Mouse (Mus musculus) layer of hippocampus, adult 2 months (tissue): ENCODE results near the gene Hmcn2. TPM values are rescaled to one million over a fixed set of nuclear protein-coding genes. Genes with fewer than 3 reads are reported as not detected.

ENCODE experiments used
- DNase-seq, 2 experiments: peaks; one replicate each; pipeline ENCODE4 v3.0.0; 2022; ENCODE audit warnings: low spot score in 2 of 2
- H3K27ac ChIP-seq: fragments of 200-600 bp; 2 replicates; pipeline ENCODE4 v1.8.1; 2022
- H3K4me3 ChIP-seq: fragments of 200-600 bp; 2 replicates; pipeline ENCODE4 v1.8.1; 2022; ENCODE audit warnings: mild to moderate bottlenecking
- CTCF ChIP-seq: fragments of 200-600 bp; conservative IDR thresholded peaks from 2 replicates; pipeline ENCODE4 v1.8.1; 2022; ENCODE audit warnings: antibody characterized with exemption, mild to moderate bottlenecking, moderate library complexity
- total RNA-seq, 2 experiments: library from RNA; stranded (reverse); gene quantifications; 2 replicates each; pipeline ENCODE4 v1.2.3; 2021

Hmcn2 gene
- total RNA-seq, 2 experiments from 2014 or later: 0.32 to 0.51 TPM

- TF ChIP-seq CTCF: no peak
- H3K4me3 ChIP-seq: no peak overlapping the region
- peak in 1 of 2 experiments; percentile 23 for DNase-seq
- no peak overlapping the region for H3K27ac ChIP-seq
Observed at GRCm38 (mm10) chr2:31374415-31374814, 60.2 kb downstream of the Hmcn2 start.

- no peak for TF ChIP-seq CTCF
- no peak overlapping the region for H3K27ac ChIP-seq
- no peak for DNase-seq
- no peak overlapping the region for H3K4me3 ChIP-seq
Observed at GRCm38 (mm10) chr2:31376057-31376456, 61.8 kb downstream of the Hmcn2 start.

GRCm38 (mm10) chr2:31377481-31377880 is 63.3 kb downstream of the Hmcn2 start:
- H3K27ac ChIP-seq: no peak overlapping the region
- H3K4me3 ChIP-seq: no peak overlapping the region
- no peak for DNase-seq
- TF ChIP-seq CTCF: no peak

GRCm38 (mm10) chr2:31381292-31381846 is 67.2 kb downstream of the Hmcn2 start:
- no peak overlapping the region for H3K4me3 ChIP-seq
- no peak overlapping the region for H3K27ac ChIP-seq
- TF ChIP-seq CTCF: peak; percentile 97
- peak; percentile 44 to 66 for DNase-seq

- DNase-seq: peak; percentile 15 to 72
- peak; percentile 88 for TF ChIP-seq CTCF
- Histone ChIP-seq H3K4me3 (no peak overlapping the region), H3K27ac (no peak overlapping the region)
Observed at GRCm38 (mm10) chr2:31382952-31383351, 68.7 kb downstream of the Hmcn2 start.

- no peak overlapping the region for H3K27ac ChIP-seq
- no peak overlapping the region for H3K4me3 ChIP-seq
- DNase-seq: no peak
- no peak for TF ChIP-seq CTCF
Observed at GRCm38 (mm10) chr2:31416968-31417367, 102.8 kb downstream of the Hmcn2 start.

- Histone ChIP-seq H3K27ac (no peak overlapping the region), H3K4me3 (no peak overlapping the region)
- no peak for TF ChIP-seq CTCF
- DNase-seq: no peak
Observed at GRCm38 (mm10) chr2:31418021-31418420, 103.8 kb downstream of the Hmcn2 start.

GRCm38 (mm10) chr2:31418571-31418970 is 104.4 kb downstream of the Hmcn2 start:
- no peak for TF ChIP-seq CTCF
- no peak for DNase-seq
- Histone ChIP-seq H3K4me3 (no peak overlapping the region), H3K27ac (no peak overlapping the region)

GRCm38 (mm10) chr2:31420914-31421313 is 106.7 kb downstream of the Hmcn2 start:
- Histone ChIP-seq H3K4me3 (no peak overlapping the region), H3K27ac (no peak overlapping the region)
- TF ChIP-seq CTCF: peak; percentile 80
- DNase-seq: no peak

- no peak for TF ChIP-seq CTCF
- no peak overlapping the region for H3K4me3 ChIP-seq
- no peak for DNase-seq
Observed at GRCm38 (mm10) chr2:31422576-31422975, 108.4 kb downstream of the Hmcn2 start.

GRCm38 (mm10) chr2:31431477-31431876 is 117.3 kb downstream of the Hmcn2 start:
- no peak for DNase-seq
- TF ChIP-seq CTCF: no peak

More at GRCm38 (mm10) chr2:31422576-31422975, 108.4 kb downstream of the Hmcn2 start:
- no peak overlapping the region for H3K27ac ChIP-seq

GRCm38 (mm10) chr2:31434746-31435145 is 120.5 kb downstream of the Hmcn2 start:
- Histone ChIP-seq H3K27ac (no peak overlapping the region), H3K4me3 (no peak overlapping the region)
- TF ChIP-seq CTCF: no peak
- DNase-seq: no peak

More at GRCm38 (mm10) chr2:31431477-31431876, 117.3 kb downstream of the Hmcn2 start:
- H3K27ac ChIP-seq: no peak overlapping the region
- no peak overlapping the region for H3K4me3 ChIP-seq

- Histone ChIP-seq H3K27ac (no peak overlapping the region), H3K4me3 (no peak overlapping the region)
- peak in 1 of 2 experiments; percentile 54 for DNase-seq
- TF ChIP-seq CTCF: peak; percentile 86
Observed at GRCm38 (mm10) chr2:31435567-31435966, 121.4 kb downstream of the Hmcn2 start.

- TF ChIP-seq CTCF: no peak
- no peak for DNase-seq
- H3K4me3 ChIP-seq: no peak overlapping the region
- no peak overlapping the region for H3K27ac ChIP-seq
Observed at GRCm38 (mm10) chr2:31437480-31438245, 123.4 kb downstream of the Hmcn2 start.
